Mouse (Mus musculus): ENCODE measurements around the gene Lin7b. TPM values are rescaled to one million over a fixed set of nuclear protein-coding genes. Genes with fewer than 3 reads are reported as not detected.
"Not testable (repeated sequence)": the region's sequence is repeated elsewhere in the genome, so short reads cannot be mapped to it uniquely, and the experiment has no call there.

Lin7b gene
- polyA plus RNA-seq, 1 experiment from 2014 or later, result 0.87 TPM

DNA sequence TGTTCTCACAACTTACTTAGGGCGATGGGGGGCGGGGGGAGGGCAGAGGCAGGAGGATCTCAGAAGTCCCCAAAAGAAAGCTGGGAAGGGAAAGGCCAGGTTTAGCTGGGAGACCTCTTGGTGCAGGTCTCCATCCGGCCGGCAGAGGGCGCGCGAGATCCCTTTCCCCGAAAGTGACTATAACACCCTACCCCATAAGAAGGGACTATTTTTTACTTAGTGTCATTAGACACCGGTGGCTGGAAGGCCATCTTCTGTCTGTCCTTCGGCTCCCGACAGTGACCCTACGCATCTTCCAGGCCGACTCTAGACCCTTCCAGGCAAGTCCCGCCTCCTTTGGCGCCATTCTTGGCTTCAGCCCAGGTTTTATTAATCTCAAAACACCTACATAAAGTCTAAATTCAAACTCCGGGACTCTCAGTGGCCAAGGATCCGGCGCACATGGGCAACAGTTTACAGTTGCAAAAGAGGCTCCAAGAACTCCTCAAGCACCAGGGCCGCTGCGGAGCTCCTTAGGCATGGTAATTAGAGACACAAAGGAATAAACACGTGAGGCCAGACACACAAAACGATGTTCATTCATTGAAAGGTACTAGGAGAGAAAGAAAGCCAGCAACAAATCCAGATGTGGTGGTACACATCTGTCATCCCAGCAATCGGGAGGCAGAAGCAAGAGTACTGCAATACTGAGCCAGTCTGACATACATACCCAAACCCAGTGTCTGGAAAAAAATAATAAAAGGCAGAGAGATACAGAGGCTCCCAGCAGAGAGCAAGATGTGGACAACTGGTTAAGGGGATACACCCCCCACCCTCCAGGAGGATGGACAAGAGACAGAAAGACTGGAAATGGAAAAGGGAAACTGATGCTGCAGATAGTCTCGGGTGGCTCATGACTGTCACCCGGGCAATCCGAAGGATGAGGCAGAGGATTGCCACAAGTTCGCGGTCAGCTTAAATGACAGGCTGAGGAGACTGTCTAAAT is 35.0 kb upstream of the Lin7b start, which contains the start of gene Kcna7:
TSS of gene Kcna7 (plus strand) at position 563 of the 985 bp plus-strand sequence.
- peak within 1 kb of the TSS; percentile 65 for H3K4me2 ChIP-seq
- no peaks in the 10 kb centered on the region for H3K36me3 ChIP-seq (ENCODE audit: insufficient read depth)
- ATAC-seq (ENCODE audit: insufficient read depth) (peak; percentile 48; the same call in 1 of the 2 replicates), DNase-seq (peak; percentile 79)
- H3K27ac ChIP-seq (ENCODE audit: low read depth), result no peak within 1 kb of the TSS
- H3K4me1 ChIP-seq (ENCODE audit: insufficient read depth), result no peaks in the 10 kb centered on the region
- H3K9ac ChIP-seq, result peak within 1 kb of the TSS; percentile 32
- WGBS, result 8% methylated on average over 28 of the region's 28 CpGs
- H3K9me3 ChIP-seq (ENCODE audit: low read depth, low read length), result no peaks in the 10 kb centered on the region
- peak within 1 kb of the TSS; percentile 39 for H3K4me3 ChIP-seq (ENCODE audit: low read depth, low read length)
- TF ChIP-seq CTCF (IDR thresholded peaks at IDR 0.05; ENCODE audit: low read depth), result peak; percentile 94
- H3K27me3 ChIP-seq (ENCODE audit: insufficient read depth, low read length), result peaks cover 51% of the 10 kb centered on the region

DNA sequence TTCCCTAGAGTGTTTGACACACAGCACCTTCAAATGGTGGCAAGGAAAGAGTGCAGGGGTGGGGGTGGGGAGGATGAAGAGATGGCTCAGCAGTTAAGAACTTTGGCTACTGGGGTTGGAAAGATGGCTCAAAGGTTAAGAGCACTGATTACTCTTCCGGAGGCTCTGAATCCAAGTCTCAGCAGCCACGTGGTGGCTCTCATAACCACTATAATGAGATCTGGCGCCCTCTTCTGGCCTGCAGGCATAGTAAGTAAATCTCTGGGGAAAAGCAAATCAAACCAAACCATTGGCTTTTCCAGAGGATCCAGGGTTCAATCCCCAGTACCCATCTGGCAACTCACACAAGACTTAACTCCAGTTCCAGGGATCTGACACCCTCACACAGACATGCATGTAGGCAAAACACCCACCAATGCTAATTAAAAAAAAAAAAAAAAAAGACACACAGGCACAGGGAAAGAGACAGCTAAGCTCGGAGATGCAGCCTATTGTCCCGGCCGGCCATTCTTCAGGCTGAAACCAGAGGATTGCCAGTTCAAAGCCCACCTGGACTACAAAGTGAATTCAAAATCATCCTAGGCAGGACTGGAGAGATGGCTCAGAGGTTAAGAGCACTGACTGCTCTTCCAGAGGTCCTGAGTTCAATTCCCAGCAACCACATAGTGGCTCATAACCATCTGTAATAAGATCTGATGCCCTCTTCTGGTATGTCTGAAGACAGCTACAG is 33.3 kb upstream of the Lin7b start:
- 47% methylated on average over 6 of the region's 6 CpGs for WGBS
- TF ChIP-seq CTCF (IDR thresholded peaks at IDR 0.05; ENCODE audit: low read depth), result peak; percentile 69
- Histone ChIP-seq H3K4me3 (ENCODE audit: low read depth, low read length) (no peak overlapping the region), H3K36me3 (ENCODE audit: insufficient read depth) (no peaks in the 10 kb centered on the region), H3K9ac (no peak overlapping the region), H3K27ac (ENCODE audit: low read depth) (no peak overlapping the region), H3K27me3 (ENCODE audit: insufficient read depth, low read length) (peaks cover 38% of the 10 kb centered on the region), H3K9me3 (ENCODE audit: low read depth, low read length) (no peaks in the 10 kb centered on the region), H3K4me2 (no peak overlapping the region), H3K4me1 (ENCODE audit: insufficient read depth) (no peaks in the 10 kb centered on the region)
- no peak for ATAC-seq (ENCODE audit: insufficient read depth)
- peak; percentile 88 for DNase-seq

DNA sequence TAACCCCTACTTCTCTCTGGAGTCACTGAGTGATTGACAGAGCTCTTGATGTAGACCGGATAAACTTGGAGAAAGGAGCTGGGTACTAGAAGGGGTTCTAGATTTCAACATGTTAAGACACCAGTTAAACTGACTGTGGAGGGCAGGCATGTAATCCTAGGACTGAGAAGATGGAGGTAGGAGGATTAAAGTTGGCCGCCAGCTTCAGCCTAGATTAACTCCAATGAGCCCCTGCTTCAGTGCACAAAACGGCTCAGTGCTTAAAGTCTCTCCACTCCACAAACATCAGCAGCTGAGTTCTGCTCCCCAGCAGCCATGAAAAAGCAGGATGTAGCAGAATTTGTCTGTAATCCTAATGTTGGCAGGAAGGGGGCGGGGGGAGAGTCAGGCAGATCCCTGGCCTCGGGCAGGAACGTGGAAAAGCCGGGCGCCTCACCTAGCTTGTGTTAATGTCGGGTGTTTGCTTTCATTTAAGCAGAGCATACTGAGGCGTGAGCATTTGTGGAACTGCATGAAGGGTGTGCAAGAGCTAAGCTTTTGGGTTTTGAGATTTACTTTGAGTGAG is 31.2 kb upstream of the Lin7b start:
- peaks cover 18% of the 10 kb centered on the region for H3K27me3 ChIP-seq (ENCODE audit: insufficient read depth, low read length)
- H3K4me3 ChIP-seq (ENCODE audit: low read depth, low read length), result no peak overlapping the region
- TF ChIP-seq CTCF (IDR thresholded peaks at IDR 0.05; ENCODE audit: low read depth), result no peak
- H3K9me3 ChIP-seq (ENCODE audit: low read depth, low read length), result no peaks in the 10 kb centered on the region
- H3K4me1 ChIP-seq (ENCODE audit: insufficient read depth), result no peaks in the 10 kb centered on the region
- H3K36me3 ChIP-seq (ENCODE audit: insufficient read depth), result no peaks in the 10 kb centered on the region
- DNase-seq (no peak), ATAC-seq (ENCODE audit: insufficient read depth) (no peak)
- 57% methylated on average over 10 of the region's 10 CpGs for WGBS
- no peak overlapping the region for H3K27ac ChIP-seq (ENCODE audit: low read depth)
- H3K4me2 ChIP-seq, result no peak overlapping the region
- no peak overlapping the region for H3K9ac ChIP-seq

DNA sequence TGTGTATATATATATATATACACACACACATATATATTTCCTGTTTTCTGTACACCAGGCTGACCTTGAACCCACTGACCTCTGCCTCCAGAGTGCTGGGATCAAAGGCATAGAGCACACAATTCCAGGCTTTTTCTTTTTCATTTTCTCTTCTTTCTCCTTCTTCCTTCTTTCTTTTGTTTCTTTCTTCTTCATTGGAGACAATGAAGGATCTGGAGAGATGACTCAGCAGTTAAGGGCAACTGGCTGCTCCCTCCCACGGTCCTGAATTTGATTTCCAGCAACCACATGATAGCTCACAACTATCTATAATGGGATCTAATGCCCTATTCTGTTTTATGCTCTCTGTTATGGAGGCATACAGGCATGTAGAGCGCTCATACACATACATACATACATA is 26.4 kb upstream of the Lin7b start:
- Histone ChIP-seq H3K4me2 (no peak overlapping the region), H3K36me3 (ENCODE audit: insufficient read depth) (peaks cover 26% of the 10 kb centered on the region), H3K4me3 (ENCODE audit: low read depth, low read length) (no peak overlapping the region), H3K9me3 (ENCODE audit: low read depth, low read length) (no peaks in the 10 kb centered on the region), H3K9ac (no peak overlapping the region), H3K27ac (ENCODE audit: low read depth) (no peak overlapping the region), H3K4me1 (ENCODE audit: insufficient read depth) (peaks cover 6% of the 10 kb centered on the region), H3K27me3 (ENCODE audit: insufficient read depth, low read length) (no peaks in the 10 kb centered on the region)
- ATAC-seq (ENCODE audit: insufficient read depth) (no peak), DNase-seq (no peak)
- 69% methylated on average over 2 of the region's 2 CpGs for WGBS
- TF ChIP-seq CTCF (IDR thresholded peaks at IDR 0.05; ENCODE audit: low read depth), result no peak

DNA sequence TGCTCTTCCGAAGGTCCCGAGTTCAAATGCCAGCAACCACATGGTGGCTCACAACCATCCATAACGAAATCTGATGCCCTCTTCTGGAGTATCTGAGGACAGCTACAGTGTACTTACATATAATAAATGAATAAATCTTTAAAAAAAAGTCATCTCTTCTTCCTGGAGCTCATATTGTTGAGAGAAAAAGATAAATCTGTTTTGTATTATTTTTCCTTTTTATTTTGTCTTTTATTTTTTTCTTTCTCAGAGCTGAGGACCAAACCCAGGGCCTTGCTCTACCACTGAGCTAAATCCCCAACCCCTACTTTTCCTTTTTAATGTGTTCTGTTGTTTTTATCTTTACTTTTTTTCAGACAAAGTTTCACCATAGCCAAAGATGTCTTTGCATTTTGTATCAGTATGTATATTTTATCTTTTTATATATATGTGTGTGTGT is 26.0 kb upstream of the Lin7b start:
- Histone ChIP-seq H3K27ac (ENCODE audit: low read depth) (peak overlapping the region; percentile 85), H3K36me3 (ENCODE audit: insufficient read depth) (peaks cover 30% of the 10 kb centered on the region), H3K4me3 (ENCODE audit: low read depth, low read length) (peak overlapping the region; percentile 75), H3K4me2 (peak overlapping the region; percentile 69)
- peak; percentile 42 for ATAC-seq (ENCODE audit: insufficient read depth)
- WGBS, result 10% methylated on average over 3 of the region's 3 CpGs
- DNase-seq; H3K9ac ChIP-seq; H3K4me1 ChIP-seq (ENCODE audit: insufficient read depth); H3K27me3 ChIP-seq (ENCODE audit: insufficient read depth, low read length); H3K9me3 ChIP-seq (ENCODE audit: low read depth, low read length): not testable (repeated sequence)
- peak; percentile 24; the same call in 1 of the 2 replicates for TF ChIP-seq CTCF (IDR thresholded peaks at IDR 0.05; ENCODE audit: low read depth)

DNA sequence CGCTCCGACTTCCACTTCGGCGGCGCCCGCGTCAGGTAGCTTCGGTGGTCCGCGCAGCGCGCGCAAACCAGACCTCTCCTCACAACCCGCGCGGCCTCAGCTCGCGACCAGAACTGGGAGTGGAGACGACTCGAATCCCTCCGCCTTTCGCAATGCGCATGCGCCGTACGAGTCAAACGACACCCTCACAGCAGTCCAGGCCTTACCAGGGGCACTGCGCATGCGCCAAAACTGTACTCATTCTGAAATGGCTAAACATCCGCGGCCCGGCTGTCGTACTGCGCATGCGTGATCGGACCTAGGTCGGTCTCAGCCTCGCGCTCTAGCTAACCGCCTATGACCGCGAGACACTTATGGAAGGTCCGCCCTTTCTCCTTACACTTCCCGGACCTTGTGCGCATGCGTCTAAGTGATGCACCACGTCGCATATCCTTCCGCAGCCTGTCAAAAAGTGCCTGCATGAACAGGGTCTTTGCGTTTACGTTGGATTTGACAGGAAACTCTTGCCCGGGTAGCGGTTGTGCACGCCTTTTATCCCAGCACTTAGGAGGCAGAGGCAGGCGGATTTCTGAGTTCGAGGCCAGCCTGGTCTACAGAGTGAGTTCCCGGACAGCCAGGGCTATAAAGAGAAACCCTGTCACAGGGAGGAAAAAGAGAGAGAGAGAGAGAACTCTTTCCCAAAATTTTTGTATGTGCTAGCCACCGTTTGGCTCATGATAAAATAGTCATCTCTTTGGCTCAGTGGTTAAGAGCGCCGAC is 25.4 kb upstream of the Lin7b start, which contains the start of gene Snrnp70:
TSS of gene Snrnp70 (minus strand) at position 165 of the 759 bp plus-strand sequence.
- WGBS, result under 1% methylated on average over 60 of the region's 60 CpGs
- H3K27me3 ChIP-seq (ENCODE audit: insufficient read depth, low read length), result no peaks in the 10 kb centered on the region

More for the DNA sequence above, 25.4 kb upstream of the Lin7b start, which contains the start of gene Snrnp70:
- peak within 1 kb of the TSS; percentile 75 for H3K4me3 ChIP-seq (ENCODE audit: low read depth, low read length)
- ATAC-seq (ENCODE audit: insufficient read depth) (peak; percentile 98), DNase-seq (peak; percentile 100)
- H3K36me3 ChIP-seq (ENCODE audit: insufficient read depth), result peaks cover 33% of the 10 kb centered on the region
- peak within 1 kb of the TSS; percentile 90 for H3K9ac ChIP-seq
- peak within 1 kb of the TSS; percentile 99 for H3K27ac ChIP-seq (ENCODE audit: low read depth)
- no peaks in the 10 kb centered on the region for H3K9me3 ChIP-seq (ENCODE audit: low read depth, low read length)
- H3K4me2 ChIP-seq, result peak within 1 kb of the TSS; percentile 100
- H3K4me1 ChIP-seq (ENCODE audit: insufficient read depth), result peaks cover 6% of the 10 kb centered on the region
- TF ChIP-seq CTCF (IDR thresholded peaks at IDR 0.05; ENCODE audit: low read depth), result 0 out of 2 replicates have a peak, but pooled peaks have one; percentile 0

Data from lung, embryonic 14.5 days (tissue).